Mouse (Mus musculus) cerebellum, adult 9-11 months (tissue): Measurements from ENCODE around the gene Zfp512b.

Source experiments
- DNase-seq: peaks from one replicate; pipeline ENCODE4 v3.0.0; 2022

Zfp512b gene

DNA sequence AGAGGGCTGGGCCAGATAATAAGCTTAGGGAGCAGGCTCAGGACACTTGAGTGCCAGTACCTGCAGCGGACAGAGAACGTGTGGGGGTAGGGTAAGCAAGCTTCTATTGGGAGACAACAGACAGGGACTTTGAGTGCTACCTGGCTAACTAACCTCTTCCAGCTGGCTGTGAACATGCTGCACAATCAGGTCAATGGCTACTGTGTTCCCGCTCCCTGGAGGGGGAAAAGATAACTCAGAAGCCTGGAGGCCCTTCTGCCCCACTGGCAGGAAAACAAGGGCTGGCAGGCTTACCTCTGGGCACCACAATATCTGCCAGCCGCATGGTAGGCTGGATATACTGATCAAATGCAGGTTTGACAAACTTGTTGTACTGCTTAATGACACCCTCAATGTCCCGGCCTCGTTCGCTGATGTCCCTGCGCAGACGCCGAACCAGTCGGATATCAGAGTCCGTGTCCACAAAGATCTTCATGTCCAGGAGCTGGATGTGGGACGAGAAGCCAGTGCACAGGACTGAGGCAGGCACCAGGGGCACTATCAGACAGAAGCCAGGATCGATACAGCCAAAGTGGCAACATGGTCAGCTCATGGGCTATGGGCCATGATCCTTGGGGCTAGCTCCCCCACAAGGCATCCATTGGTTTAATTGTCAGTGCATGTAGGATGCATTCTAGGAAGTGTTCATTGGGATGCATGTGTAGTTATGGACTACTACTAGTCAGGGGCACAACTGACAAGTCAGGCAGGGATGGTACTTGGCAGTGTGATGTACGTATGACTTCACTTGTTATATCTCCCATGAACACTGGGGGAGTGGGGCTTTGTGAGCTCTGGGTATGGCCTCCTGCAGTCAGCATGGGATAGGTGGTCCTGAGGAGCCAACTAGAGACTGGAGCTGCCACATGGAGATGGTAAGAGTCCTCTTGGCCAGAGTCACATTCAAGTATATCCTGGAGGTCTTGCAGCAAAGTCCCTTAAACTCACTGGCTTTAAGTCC, 19.4 kb downstream of the Zfp512b start:
- DNase-seq: peak; percentile 88

DNA sequence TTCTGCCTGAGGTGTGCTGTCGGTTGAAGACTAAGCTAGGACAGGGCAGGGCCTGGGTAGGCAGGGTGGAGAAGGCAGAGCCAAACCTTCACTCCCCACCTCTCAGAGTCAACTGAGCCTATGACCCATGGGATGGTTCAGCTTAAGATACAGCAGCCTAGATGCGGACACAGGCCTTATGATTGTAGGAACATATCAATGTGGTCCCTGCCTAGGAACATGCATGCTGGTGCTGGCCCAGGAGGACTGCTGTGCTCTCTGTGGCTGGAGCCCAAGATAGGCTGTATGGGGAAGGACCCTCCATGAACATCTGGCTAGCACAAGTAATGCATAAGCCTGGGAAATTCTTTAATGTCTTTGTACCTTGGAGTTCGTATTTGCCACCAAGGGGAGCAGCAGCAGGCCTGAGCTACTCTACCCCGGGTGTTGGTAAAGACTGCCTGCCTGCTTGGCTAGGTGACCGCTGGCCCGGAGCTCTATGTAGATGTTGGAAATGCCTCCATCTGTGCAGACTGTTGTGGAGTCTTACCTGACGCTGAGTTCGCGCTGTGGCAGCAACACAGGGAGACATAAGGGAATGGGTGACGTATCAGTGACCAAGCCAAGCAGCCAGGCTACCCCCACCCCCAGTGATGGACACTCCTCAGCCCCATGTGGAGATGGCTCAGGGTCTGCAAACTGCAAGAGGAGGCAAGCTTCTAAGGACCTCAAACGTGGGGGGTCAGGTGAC, 20.5 kb downstream of the Zfp512b start:
- peak; percentile 70 for DNase-seq

DNA sequence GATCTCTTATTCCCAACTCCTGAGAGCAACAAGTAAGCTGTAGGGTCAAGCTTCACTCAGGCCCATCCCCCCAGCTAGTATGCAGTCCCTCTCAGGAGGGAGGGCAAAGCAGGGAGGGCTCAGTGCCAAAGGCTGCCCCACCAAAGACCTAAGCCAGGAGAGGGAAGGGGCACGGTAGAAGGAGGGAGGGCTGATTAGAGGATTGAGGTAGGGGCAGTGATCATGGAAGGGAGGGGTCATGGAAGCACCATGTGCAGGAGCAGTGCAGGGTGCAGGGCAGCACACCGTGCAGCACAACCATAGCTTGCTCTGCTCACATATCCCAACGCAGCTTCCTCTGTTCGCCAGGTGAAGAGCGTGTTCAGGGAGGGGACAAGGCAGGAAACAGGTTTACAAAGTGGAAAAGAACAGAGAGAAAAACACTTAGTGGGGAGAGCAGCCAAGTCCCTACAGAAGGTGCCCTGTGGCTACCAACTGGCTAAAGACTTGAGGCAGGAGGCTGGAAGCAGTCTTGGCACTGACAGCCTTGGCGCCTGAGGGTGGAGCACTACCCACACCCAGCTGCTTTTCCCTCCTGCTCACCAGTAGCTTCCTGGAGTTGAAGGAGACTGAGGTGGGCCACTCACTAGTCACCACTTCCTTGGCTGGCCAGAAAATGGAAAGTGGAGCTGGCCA, 21.5 kb downstream of the Zfp512b start:
- DNase-seq: peak; percentile 92

DNA sequence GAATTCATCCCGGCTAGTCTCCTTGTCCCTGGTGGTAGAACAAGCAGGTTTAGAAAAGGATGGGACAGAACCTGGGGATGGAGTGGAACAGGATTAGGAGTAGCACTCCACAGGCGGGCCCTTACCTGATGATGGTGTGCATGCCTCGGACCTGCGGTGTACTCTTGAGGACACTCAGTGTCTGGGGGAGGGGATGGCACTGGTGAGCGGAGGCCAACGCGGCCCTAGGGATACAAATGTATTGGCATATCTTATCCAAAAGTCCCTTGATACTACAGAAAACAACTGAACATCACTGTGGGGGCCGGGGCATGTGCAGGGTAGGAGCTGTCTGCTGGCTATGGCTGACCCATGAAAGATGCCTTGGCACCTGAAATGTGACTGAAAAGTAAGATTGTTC, 22.2 kb downstream of the Zfp512b start:
- DNase-seq: peak; percentile 65

DNA sequence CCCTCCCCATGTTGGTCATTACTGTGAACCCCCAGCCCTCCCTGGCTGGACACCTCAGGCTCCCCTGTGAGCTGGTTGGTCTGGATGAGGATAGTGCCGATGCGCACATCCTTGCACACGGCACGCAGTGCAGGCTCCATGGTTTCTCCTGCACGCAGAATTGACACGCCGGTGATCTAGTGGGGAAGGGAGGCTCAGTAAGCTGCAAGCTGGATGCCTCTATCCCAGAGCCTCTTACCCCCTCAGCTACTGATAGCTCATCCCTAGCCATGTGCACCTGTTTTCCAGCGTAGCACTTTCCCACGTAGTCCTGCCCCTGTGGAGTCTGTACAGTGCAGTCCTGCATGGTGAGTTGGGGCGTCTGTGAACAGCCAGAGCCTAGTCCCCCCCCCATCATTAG, 22.7 kb downstream of the Zfp512b start:
- DNase-seq: no peak

DNA sequence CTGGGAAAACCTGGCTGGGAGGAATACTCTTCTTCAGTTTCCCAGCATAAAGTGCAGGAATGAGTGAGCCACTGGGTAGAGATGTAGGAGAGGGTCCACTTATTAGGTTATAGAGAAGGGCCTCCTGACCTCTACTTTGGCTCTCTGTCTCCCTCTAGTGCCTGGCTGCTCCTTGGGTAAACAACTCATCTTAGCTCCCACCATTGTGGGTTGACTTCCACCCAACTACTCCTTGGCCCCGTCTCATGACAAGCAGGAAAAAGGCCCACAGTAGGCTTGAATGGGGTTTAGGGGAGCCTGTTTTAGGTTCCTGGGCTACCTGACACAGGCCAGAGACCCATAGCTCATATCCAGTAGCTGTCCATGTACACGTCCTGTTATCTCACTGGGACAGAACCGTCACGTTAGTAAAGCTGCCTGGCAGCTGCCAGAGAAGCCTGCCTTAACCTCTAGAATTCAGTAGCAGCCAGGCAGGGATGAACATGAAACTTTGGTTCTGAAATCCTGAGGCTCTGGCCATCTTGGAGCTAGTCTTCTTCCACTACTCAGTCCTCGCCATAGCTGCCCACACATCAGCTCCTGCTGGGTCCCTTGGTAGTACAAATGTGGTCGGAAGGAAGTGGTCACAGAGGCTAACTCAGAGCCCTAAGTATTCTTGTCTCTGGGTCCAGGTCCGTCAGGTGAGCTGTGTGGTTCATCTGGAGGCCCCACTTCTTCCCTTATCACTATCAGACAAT, 24.2 kb downstream of the Zfp512b start:
- no peak for DNase-seq

DNA sequence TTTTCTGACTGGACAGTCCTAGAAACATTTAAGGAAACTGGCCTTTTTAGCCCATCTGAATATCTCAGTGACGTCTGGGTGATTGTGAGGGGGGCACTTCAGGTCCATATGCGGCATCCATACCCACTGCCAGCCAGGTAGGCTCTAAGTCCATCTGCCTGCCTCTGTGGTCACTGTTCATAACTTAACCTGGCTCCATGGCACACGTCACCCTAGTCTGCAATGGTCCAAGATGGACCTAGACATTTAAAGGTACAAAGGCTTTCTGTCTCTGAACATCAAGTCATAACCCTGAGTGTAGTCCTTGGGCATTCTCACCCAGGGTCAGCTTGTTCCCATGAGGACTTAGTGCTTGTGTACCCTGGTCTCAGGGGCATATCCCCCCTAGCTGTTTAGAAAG, 25.3 kb downstream of the Zfp512b start:
- DNase-seq: no peak

DNA sequence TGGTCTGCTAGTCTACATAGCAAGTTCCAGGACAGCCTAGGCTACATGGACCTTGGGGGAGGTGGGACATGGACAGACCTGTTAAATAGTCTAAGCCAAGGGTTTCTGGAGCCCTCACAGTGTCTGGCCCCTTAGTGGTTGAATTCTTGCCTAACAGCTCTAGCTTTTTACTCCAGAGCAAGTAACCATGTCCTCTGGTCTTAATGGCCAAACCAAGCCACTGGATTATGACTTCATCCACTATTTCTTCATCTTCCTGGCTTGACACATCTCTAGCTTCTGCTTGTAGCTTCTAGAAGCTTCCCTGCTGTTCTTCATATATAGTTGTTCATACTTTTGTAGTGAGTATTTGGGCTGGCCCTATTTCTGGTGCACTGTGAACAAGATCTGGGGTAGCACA, 38.8 kb downstream of the Zfp512b start:
- no peak for DNase-seq

DNA sequence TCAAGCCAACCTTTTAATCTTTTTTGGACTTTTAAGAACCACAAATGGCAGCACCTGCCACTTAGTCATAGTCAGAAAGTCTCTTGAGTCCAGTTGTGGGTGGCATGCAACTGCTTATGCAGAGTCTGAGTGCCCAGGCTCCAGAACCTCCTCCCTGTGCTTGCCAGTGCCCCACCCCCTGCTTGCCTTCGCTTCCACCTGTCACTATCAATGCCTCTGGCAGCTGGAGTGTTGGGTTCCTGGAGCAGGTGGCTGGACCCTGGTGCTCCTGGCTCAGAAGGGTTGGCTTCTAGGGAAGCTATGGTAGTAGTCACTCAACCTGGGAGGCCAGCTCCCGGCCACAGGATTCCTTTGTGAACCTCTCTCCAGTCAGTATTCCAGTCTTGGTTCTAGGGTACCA, 42.4 kb downstream of the Zfp512b start:
- no peak for DNase-seq

DNA sequence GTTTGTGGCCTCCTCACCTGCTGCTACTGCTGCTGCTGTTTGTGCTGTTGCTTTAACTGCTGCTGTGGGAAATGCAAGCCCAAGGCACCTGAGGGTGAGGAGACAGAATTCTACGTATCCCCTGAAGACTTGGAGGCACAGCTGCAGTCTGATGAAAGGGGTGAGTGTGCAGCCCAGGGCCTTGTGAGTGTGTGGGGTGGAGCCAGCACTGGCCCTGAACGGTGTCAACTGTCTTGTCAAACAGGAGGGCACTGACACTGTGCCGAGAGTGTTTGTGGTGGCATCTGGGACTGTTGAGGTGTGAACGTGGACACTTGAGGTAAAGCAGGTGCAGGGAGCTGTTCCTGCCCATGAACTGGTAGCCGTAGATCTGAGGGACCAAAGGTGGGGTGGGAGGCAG, 43.9 kb downstream of the Zfp512b start:
- DNase-seq: no peak

DNA sequence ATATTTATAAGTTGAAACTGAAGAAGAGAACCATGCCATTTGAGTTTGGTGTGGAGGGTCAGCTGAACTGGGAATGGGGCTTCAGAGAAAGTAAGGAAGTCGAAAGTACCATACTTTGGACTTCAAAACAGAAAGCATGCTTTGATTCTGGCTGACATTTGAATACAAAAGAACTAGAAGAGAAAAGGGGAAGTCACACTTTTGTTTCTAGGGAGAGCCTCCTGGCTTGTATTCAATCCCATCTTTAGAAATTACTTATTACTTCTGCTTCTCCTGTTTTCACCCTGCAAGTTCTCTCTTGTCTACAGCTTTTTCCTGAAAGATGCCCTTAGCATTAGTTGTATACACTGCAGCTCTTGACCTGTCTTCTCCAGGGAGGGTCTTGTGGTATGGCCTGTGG, 44.4 kb downstream of the Zfp512b start:
- DNase-seq: no peak

DNA sequence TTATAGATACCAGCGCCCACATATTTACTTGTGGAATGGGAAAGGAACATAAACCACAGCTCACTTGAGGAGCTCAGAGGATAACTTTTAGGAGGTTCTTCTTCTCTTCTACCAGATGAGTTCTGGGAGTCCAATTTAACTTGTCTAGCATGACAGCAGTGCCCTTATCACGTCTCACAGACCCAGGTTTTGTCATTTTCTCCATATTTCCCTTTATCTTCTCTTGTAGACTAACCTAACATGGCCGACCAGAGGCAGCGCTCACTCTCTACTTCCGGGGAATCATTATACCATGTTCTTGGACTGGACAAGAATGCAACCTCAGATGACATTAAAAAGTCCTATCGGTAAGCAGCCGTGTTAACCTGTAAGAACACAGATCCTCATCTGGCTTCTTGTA, 46.5 kb downstream of the Zfp512b start:
- DNase-seq: no peak

DNA sequence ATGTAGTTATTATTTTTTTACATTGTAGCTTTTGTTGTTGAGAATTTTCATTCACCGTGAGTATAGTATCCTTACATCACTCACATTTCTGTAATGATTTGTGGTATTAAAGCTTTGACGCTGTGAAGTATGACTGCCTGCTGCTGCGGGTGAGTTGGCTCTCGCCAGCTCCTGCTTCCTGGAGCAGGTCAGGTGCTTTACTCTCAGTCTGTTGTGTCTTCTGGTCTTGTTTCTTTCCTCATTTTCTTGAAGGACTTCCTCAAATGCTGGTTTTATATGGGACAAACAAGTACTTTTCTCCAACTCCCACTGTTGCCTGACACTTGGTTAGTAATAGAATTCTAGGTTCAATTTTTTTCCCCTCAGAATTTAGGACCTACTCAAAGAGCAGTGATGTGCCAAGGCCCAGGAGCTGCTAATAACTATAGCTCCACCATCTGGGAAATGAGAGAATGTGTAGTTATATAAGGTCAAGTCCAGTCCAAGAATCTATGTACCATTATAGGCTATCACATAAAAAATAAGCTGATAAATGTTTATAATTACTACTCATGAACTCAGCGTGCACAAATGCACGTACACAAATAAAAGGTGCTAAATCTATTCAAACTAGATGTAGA, 50.7 kb downstream of the Zfp512b start:
- DNase-seq: peak; percentile 42

DNA sequence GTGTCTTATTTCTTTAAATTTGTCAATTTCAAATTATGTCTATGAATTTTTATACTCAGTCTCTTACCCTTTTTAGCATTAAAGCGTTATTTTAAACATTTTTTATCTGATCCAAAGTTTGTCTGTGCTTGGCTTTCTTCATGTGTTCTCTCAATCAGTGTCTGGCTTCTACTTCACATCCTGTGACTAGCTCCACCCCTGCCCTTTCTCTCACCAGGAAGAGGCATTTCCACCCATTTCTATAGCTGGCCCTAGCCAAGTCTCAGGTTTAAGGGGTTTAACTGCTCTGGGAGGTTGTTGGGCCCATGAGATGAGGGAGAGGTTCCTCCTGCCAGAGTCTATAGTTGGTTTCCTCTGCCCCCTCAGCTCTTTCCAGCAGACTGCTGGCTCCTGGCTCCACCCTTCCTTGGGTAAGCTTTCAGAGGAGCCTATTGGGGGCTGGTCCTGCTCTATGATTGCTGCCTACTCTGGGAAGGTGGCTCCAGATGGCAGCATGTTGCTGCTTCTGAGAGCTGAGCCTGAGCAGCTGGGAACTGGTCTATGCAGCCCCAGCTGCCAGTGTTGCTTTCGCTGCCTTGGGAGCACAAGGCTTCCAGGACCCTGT, 55.1 kb downstream of the Zfp512b start:
- no peak for DNase-seq

DNA sequence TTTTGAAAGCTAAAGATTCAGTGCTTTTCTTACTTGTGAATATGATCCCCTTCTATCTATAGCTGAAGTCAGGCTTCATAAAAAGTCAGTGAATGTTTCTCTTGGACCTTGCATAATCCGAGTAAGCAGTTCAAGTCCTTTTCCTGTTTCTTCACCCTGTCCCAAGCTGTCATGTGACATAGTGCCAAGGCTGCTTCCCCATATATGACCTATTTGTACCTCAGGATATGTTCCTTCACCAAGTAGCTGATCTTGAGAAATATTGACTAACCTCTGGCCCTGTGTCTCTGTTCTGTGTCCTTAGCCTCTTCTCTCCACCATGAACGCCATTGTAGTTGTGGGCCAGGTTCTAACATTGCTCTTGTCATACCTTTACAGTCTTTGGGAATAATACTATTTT, 56.2 kb downstream of the Zfp512b start:
- DNase-seq: no peak

DNA sequence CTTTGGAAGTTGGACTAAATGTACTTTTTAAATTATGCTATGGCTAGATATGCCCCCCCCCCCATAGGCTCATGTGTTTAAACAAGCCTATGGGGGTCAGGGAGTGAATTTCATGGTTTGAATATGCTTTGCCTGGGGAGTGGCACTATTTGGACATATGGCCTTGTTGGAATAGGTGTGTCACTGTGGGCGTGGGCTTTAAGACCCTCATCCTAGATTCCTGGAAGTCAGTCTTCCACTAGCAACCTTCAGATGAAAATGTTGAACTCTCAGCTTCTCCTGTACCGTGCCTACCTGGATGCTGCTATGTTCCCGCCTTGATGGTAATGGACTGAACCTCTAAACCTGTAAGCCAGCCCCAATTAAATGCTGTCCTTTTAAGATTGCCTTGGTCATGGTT, 60.0 kb downstream of the Zfp512b start:
- DNase-seq: no peak
